Mouse (Mus musculus) thymus, postnatal 36 days (tissue): ENCODE measurements at regions not wholly inside any gene's neighbourhood (a gene's known extent, or its start where the extent isn't known, plus 50 kb on each side); places are given as distances from the start of the nearest gene placed in this dataset.
A peak's percentile ranks its signal among the peaks of the same experiment; 100 is the strongest.

ENCODE experiments used
- DNase-seq, 2 experiments: peaks; one replicate each; pipeline ENCODE4 v3.0.0; 2022; ENCODE audit warnings: mixed read lengths in 2 of 2

- no peak for DNase-seq
These were observed 110.7 kb upstream of the Mpp6 start for GRCm38 (mm10) chr6:49999365-49999764.

- DNase-seq = no peak
These were observed 102.0 kb upstream of the Mpp6 start for GRCm38 (mm10) chr6:50008074-50008473.

GRCm38 (mm10) chr6:50008869-50009268, 101.2 kb upstream of the Mpp6 start:
- no peak for DNase-seq

- DNase-seq = peak; percentile 80 to 86
These were observed 100.7 kb upstream of the Mpp6 start for GRCm38 (mm10) chr6:50009339-50009738.

- no peak for DNase-seq
These were observed 100.2 kb upstream of the Mpp6 start for GRCm38 (mm10) chr6:50009856-50010255.

GRCm38 (mm10) chr6:50011071-50011470, 99.0 kb upstream of the Mpp6 start:
- peak; percentile 16 to 29 for DNase-seq

- DNase-seq = no peak
These were observed 98.1 kb upstream of the Mpp6 start for GRCm38 (mm10) chr6:50011746-50012453.

- no peak for DNase-seq
These were observed 97.0 kb upstream of the Mpp6 start for GRCm38 (mm10) chr6:50013067-50013466.

- no peak for DNase-seq
These were observed 96.2 kb upstream of the Mpp6 start for GRCm38 (mm10) chr6:50013842-50014241.

- DNase-seq = no peak
These were observed 82.1 kb upstream of the Mpp6 start for GRCm38 (mm10) chr6:50027981-50028380.

GRCm38 (mm10) chr6:50029895-50030515, 80.0 kb upstream of the Mpp6 start:
- DNase-seq = peak in 1 of 2 experiments; percentile 23

GRCm38 (mm10) chr6:50031356-50031755, 78.7 kb upstream of the Mpp6 start:
- DNase-seq = no peak

GRCm38 (mm10) chr6:50032894-50033595, 77.0 kb upstream of the Mpp6 start:
- no peak for DNase-seq

GRCm38 (mm10) chr6:50037614-50038013, 72.4 kb upstream of the Mpp6 start:
- no peak for DNase-seq

GRCm38 (mm10) chr6:50038369-50038768, 71.7 kb upstream of the Mpp6 start:
- DNase-seq = no peak

- no peak for DNase-seq
These were observed 69.0 kb upstream of the Mpp6 start for GRCm38 (mm10) chr6:50041044-50041443.

- no peak for DNase-seq
These were observed 67.9 kb upstream of the Mpp6 start for GRCm38 (mm10) chr6:50042127-50042526.

- DNase-seq = no peak
These were observed 65.9 kb upstream of the Mpp6 start for GRCm38 (mm10) chr6:50044165-50044564.

GRCm38 (mm10) chr6:50046721-50047120, 63.3 kb upstream of the Mpp6 start:
- DNase-seq = no peak

GRCm38 (mm10) chr6:50052416-50052815, 57.6 kb upstream of the Mpp6 start:
- no peak for DNase-seq

- no peak for DNase-seq
These were observed 57.0 kb upstream of the Mpp6 start for GRCm38 (mm10) chr6:50053086-50053485.

GRCm38 (mm10) chr6:50054233-50054632, 55.8 kb upstream of the Mpp6 start:
- no peak for DNase-seq

GRCm38 (mm10) chr6:50058596-50058995, 51.4 kb upstream of the Mpp6 start:
- no peak for DNase-seq

GRCm38 (mm10) chr6:50059917-50060316, 50.1 kb upstream of the Mpp6 start:
- DNase-seq = no peak
